ENCODE assay signal across 11 mouse cellular contexts in the genomic region with DNA sequence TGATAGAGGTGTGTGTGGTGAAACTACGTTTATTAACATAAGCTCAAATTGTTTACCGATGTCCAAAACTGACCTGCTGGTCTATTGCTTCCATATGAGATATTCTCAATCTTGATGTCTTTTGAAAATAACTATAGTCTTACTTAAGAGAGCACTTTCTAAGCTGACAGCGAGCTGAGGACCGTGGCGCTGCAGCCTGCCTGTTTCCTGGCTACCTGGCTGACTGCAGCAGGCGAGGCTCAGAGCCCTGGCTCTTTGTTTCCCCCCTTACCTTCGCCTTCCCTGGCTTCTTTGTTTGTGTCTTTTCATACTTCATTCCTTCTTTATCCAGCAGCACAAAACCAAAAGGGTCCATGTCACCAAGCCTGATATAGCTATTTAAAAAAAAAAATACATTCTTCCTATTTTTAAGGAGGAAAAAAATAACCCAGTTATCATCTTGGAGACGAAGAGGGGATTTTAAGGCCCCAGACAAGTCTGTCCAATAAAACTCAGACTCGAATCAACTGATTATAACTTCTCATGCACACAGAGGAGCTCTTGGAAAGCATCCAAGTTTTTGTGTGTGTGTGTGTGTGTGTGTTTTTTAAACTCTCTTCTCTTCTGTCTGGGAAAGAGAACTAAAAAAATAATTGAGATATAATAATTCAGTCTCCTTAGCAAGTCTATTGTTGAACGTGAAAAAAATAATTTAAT. TPM values are rescaled to one million over a fixed set of nuclear protein-coding genes. Genes with fewer than 3 reads are reported as not detected.
A peak's percentile ranks its signal among the peaks of the same experiment; 100 is the strongest.
DNase-seq lines count a peak whose midpoint lies in the region; ATAC-seq lines count a peak whose summit lies in the region.
"Had no signal": no experiment of that assay in that cellular context is flagged by ENCODE, and none has a peak within 500 bp of the region (broad histone marks: within the 10 kb centered on the region; RNA-seq: fewer than 3 reads in every experiment).

No protein-coding gene starts in this region.

- H3K4me2 ChIP-seq in heart, embryonic 15.5 days: peak overlapping the region; percentile 52
- H3K4me2 ChIP-seq in forebrain, embryonic 16.5 days (ENCODE audit: low read length): no peak overlapping the region
- H3K4me2 ChIP-seq in midbrain, embryonic 13.5 days (replicated peaks): peak overlapping the region; percentile 22
- no peak overlapping the region for H3K4me2 ChIP-seq in liver, embryonic 12.5 days

- peak overlapping the region; percentile 41; the same call in 1 of the 2 replicates for H3K9ac ChIP-seq in heart, embryonic 15.5 days
- no peak overlapping the region for H3K9ac ChIP-seq in forebrain, embryonic 16.5 days (replicated peaks; ENCODE audit: low read depth, low read length)
- H3K9ac ChIP-seq in midbrain, embryonic 13.5 days (replicated peaks): peak overlapping the region; percentile 36
- no peak overlapping the region for H3K9ac ChIP-seq in liver, embryonic 12.5 days

- H3K27ac ChIP-seq in heart, embryonic 15.5 days: peak overlapping the region; percentile 82
- H3K27ac ChIP-seq in forebrain, embryonic 16.5 days (ENCODE audit: low read length): no peak overlapping the region
- H3K27ac ChIP-seq in midbrain, embryonic 13.5 days: peak overlapping the region; percentile 76
- no peak overlapping the region for H3K27ac ChIP-seq in liver, embryonic 12.5 days
- H3K27ac ChIP-seq: left cerebral cortex, adult 2 months had no signal

- peaks cover 11% of the 10 kb centered on the region for H3K4me1 ChIP-seq in heart, embryonic 15.5 days (replicated peaks)
- peaks cover 3% of the 10 kb centered on the region for H3K4me1 ChIP-seq in forebrain, embryonic 16.5 days (replicated peaks; ENCODE audit: control insufficient read depth, insufficient read depth, low read length)
- peaks cover 6% of the 10 kb centered on the region for H3K4me1 ChIP-seq in midbrain, embryonic 13.5 days (replicated peaks)
- H3K4me1 ChIP-seq in liver, embryonic 12.5 days: peaks cover 5% of the 10 kb centered on the region

- WGBS in heart, embryonic 15.5 days: 44% methylated on average over 10 of the region's 10 CpGs
- 26% methylated on average over 10 of the region's 10 CpGs for WGBS in forebrain, embryonic 16.5 days
- 43% methylated on average over 10 of the region's 10 CpGs for WGBS in midbrain, embryonic 13.5 days
- 72% methylated on average over 10 of the region's 10 CpGs for WGBS in liver, embryonic 12.5 days (ENCODE audit: insufficient replicate concordance)

- DNase-seq in heart, postnatal 25 days (ENCODE audit: low spot score): no peak
- DNase-seq in brain, adult 2 months (ENCODE audit: low read depth, low spot score): peak; percentile 51
- no peak for DNase-seq in adrenal gland, adult 18-20 months (ENCODE audit: low spot score in 2 of 2)
- DNase-seq: kidney, adult 2 months; thymus, adult 18-20 months had no signal

- intact Hi-C loops in heart, postnatal 25 days (cut with DNase I): no loop called here

- ATAC-seq in heart, embryonic 15.5 days (replicated peaks; ENCODE audit: insufficient number of reproducible peaks, insufficient read depth, low FRiP score, low read depth): no peak
- ATAC-seq in forebrain, embryonic 16.5 days: peak; percentile 55; the same call in 1 of the 2 replicates
- ATAC-seq in midbrain, embryonic 13.5 days: peak; percentile 51; the same call in 1 of the 2 replicates
- ATAC-seq in liver, embryonic 12.5 days: no peak
- ATAC-seq: activated CD4-positive, CD25-positive, alpha-beta regulatory T cell, adult 4 months had no signal

- no peaks in the 10 kb centered on the region for H3K9me3 ChIP-seq in heart, embryonic 15.5 days (replicated peaks)
- H3K9me3 ChIP-seq in forebrain, embryonic 16.5 days (ENCODE audit: control insufficient read depth, low read length): no peaks in the 10 kb centered on the region
- no peaks in the 10 kb centered on the region for H3K9me3 ChIP-seq in midbrain, embryonic 13.5 days
- no peaks in the 10 kb centered on the region for H3K9me3 ChIP-seq in liver, embryonic 12.5 days (replicated peaks)

- no peaks in the 10 kb centered on the region for H3K36me3 ChIP-seq in heart, embryonic 15.5 days
- no peaks in the 10 kb centered on the region for H3K36me3 ChIP-seq in forebrain, embryonic 16.5 days (ENCODE audit: control insufficient read depth, insufficient read depth)
- H3K36me3 ChIP-seq in midbrain, embryonic 13.5 days: 0 out of 2 replicates have a peak, but pooled peaks cover 3% of the 10 kb centered on the region
- 0 out of 2 replicates have a peak, but pooled peaks cover 3% of the 10 kb centered on the region for H3K36me3 ChIP-seq in liver, embryonic 12.5 days

- peak overlapping the region; percentile 31 for H3K4me3 ChIP-seq in heart, embryonic 15.5 days
- no peak overlapping the region for H3K4me3 ChIP-seq in forebrain, embryonic 16.5 days (replicated peaks; ENCODE audit: low read length)
- H3K4me3 ChIP-seq in midbrain, embryonic 13.5 days (replicated peaks): peak overlapping the region; percentile 28
- no peak overlapping the region for H3K4me3 ChIP-seq in liver, embryonic 12.5 days
- H3K4me3 ChIP-seq: left cerebral cortex, adult 2 months had no signal

- no peaks in the 10 kb centered on the region for H3K27me3 ChIP-seq in heart, embryonic 15.5 days
- no peaks in the 10 kb centered on the region for H3K27me3 ChIP-seq in forebrain, embryonic 16.5 days (replicated peaks; ENCODE audit: control insufficient read depth, insufficient read depth, low read length)
- H3K27me3 ChIP-seq in midbrain, embryonic 13.5 days: no peaks in the 10 kb centered on the region
- no peaks in the 10 kb centered on the region for H3K27me3 ChIP-seq in liver, embryonic 12.5 days (replicated peaks)

RNA-seq across cellular contexts. Expression of a gene that starts 48.4 kb away (rescaled TPM):
- 11.1 and 11.7 TPM in 2 replicates for polyA plus RNA-seq in heart, embryonic 15.5 days (2015; fragmentation: Nextera tagmentation; extraction: Ambion mirVana)
- 10 to 100 TPM; 23.5 to 25.5 TPM for total RNA-seq in heart, postnatal 25 days (2021)
- polyA plus RNA-seq in forebrain, embryonic 16.5 days (2015; fragmentation: Nextera tagmentation; extraction: Ambion mirVana): 7.3 and 7.8 TPM in 2 replicates
- 28.5 and 29.0 TPM in 2 replicates for polyA plus RNA-seq in midbrain, embryonic 13.5 days (2015; fragmentation: Nextera tagmentation; extraction: Ambion mirVana)
- polyA plus RNA-seq in liver, embryonic 12.5 days (2016; fragmentation: Nextera tagmentation; extraction: Ambion mirVana): 3.0 and 3.1 TPM in 2 replicates
- 10 to 100 TPM; 30.0 to 31.2 TPM for total RNA-seq in adrenal gland, adult 18-20 months (2021)

Comparison
In these comparisons a context has a peak if more than half of its experiments do, and no peak if none do; other contexts are left out.
1. ATAC-seq: peak in forebrain, embryonic 16.5 days (single experiment) and midbrain, embryonic 13.5 days (single experiment); none in heart, embryonic 15.5 days (single experiment) and liver, embryonic 12.5 days (single experiment).
2. H3K27ac ChIP-seq: peak in heart, embryonic 15.5 days (single experiment) and midbrain, embryonic 13.5 days (single experiment); none in forebrain, embryonic 16.5 days (single experiment) and liver, embryonic 12.5 days (single experiment).
3. H3K4me2 ChIP-seq: peak in heart, embryonic 15.5 days (single experiment) and midbrain, embryonic 13.5 days (single experiment); none in forebrain, embryonic 16.5 days (single experiment) and liver, embryonic 12.5 days (single experiment).
4. H3K4me3 ChIP-seq: peak in heart, embryonic 15.5 days (single experiment) and midbrain, embryonic 13.5 days (single experiment); none in forebrain, embryonic 16.5 days (single experiment) and liver, embryonic 12.5 days (single experiment).
5. H3K9ac ChIP-seq: peak in heart, embryonic 15.5 days (single experiment) and midbrain, embryonic 13.5 days (single experiment); none in forebrain, embryonic 16.5 days (single experiment) and liver, embryonic 12.5 days (single experiment).